Mouse (Mus musculus) cortical plate, adult 2 months (tissue): ENCODE measurements around the gene Mmp9. TPM values are rescaled to one million over a fixed set of nuclear protein-coding genes. Genes with fewer than 3 reads are reported as not detected.

Experiments used
- H3K27ac ChIP-seq: fragments of 200-500 bp; 2 replicates; pipeline ENCODE4 v1.5.1; 2012; ENCODE audit warnings: low read length, control low read depth, inconsistent platforms; ENCODE audit not compliant: insufficient read depth
- H3K4me1 ChIP-seq: fragments of 200-500 bp; 2 replicates; pipeline ENCODE4 v1.6.1; 2011; ENCODE audit warnings: low read length; ENCODE audit not compliant: control insufficient read depth, insufficient read depth
- H3K4me3 ChIP-seq: fragments of 200-500 bp; 2 replicates; pipeline ENCODE4 v1.5.1; 2011; ENCODE audit warnings: mild to moderate bottlenecking, low read length, control low read depth; ENCODE audit not compliant: insufficient read depth
- CTCF ChIP-seq: fragments of 200-500 bp; IDR thresholded peaks from 2 replicates; pipeline ENCODE4 v1.5.1; 2011; ENCODE audit warnings: mild to moderate bottlenecking, control low read depth, low read length; ENCODE audit not compliant: insufficient read depth; ENCODE audit errors: extremely low read depth
- POLR2A ChIP-seq: fragments of 200-500 bp; IDR thresholded peaks from 2 replicates; pipeline ENCODE4 v1.6.1; 2011; ENCODE audit warnings: mild to moderate bottlenecking, low read length, control low read depth; ENCODE audit not compliant: insufficient read depth; ENCODE audit errors: extremely low read depth
- polyA plus RNA-seq: library from polyadenylated mRNA; depleted of rRNA; stranded (reverse); fragments of >200 nt; gene quantifications from 2 replicates; pipeline ENCODE4 v1.2.3, GENCODE M21; 2012; rRNA removed

Gene Mmp9
- polyA plus RNA-seq, 1 experiment: 1.5 TPM

DNA sequence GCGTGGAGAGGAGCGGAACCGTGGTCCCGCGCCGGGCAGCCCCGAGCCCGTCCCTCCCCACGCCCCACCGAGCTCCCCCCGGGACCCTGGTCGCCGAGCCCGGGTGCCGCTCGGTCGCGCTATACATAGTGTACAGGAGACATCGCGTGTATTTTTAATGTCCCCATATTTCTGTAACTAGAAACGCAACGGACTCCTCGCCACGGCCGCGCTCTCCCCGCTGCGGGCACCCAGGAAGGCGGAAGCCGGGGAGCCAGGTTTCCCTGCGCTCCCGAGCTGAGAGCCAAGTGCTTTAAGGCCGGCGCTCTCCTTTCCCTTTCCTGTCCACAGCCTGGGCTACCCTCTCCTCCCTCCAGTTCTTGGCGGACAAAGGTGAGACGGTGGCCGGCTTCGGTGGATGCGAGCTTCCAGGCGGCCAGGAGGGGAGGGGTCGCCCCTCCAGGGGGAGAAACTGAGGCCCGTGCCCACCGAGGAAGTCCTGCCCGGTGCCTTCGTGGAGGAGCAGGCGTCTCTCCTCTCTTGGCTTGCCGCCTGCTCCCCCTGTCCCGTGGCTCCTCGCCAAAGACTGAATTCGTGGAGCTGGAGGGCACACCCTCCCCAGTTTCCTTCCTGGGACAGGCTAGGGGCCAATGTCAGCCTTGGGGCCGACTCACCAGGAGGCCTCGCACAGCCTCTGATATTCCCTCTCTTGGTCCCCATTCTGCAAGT is 57.3 kb downstream of the Mmp9 start:
- H3K4me1 ChIP-seq: peaks cover 2% of the 10 kb centered on the region
- H3K4me3 ChIP-seq: no peak overlapping the region
- peak overlapping the region; percentile 57 for H3K27ac ChIP-seq
- TF ChIP-seq CTCF (no peak), POLR2A (no peak)

DNA sequence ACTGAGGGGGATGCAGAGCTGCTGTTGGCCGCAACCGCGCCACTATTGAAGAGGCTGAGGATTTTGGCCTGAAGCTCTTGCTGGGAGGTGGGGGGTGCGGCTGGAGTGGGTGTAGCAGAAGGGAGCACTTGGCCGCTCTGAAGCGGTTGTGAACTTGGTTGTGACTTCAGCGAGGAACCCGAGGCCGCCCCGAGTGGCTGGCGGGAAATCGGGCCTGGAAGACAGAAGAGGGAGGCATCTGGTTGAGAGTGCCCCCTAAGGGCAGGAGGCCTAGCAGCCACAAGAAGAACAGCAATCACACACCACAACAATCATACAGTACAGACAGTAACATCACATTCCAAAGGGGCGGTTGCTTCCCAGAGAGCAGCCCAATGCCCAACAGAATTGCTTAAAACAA is 61.4 kb downstream of the Mmp9 start:
- Histone ChIP-seq H3K4me1 (no peaks in the 10 kb centered on the region; the same call in 1 of the 2 replicates), H3K27ac (no peak overlapping the region), H3K4me3 (no peak overlapping the region)
- TF ChIP-seq POLR2A: no peak
- TF ChIP-seq CTCF: 0 out of 2 replicates have a peak, but pooled peaks have one; percentile 10

- TF ChIP-seq CTCF (no peak), POLR2A (no peak)
- Histone ChIP-seq H3K4me3 (no peak overlapping the region), H3K27ac (no peak overlapping the region)
These were observed 62.5 kb downstream of the Mmp9 start for GRCm38 (mm10) chr2:165003108-165003507.

GRCm38 (mm10) chr2:165004237-165004636 is 63.7 kb downstream of the Mmp9 start:
- Histone ChIP-seq H3K27ac (no peak overlapping the region), H3K4me3 (no peak overlapping the region), H3K4me1 (no peaks in the 10 kb centered on the region)
- TF ChIP-seq CTCF: no peak

More at GRCm38 (mm10) chr2:165003108-165003507, 62.5 kb downstream of the Mmp9 start:
- no peaks in the 10 kb centered on the region for H3K4me1 ChIP-seq

Other genes starting within 250 kb of the Mmp9 start
- not detected in 2 replicates for gene Spint4, start 242.3 kb upstream of the Mmp9 start, polyA plus RNA-seq
- not detected in 2 replicates for gene Spint5, start 225.5 kb upstream of the Mmp9 start, polyA plus RNA-seq
- gene Wfdc3, start 194.8 kb upstream of the Mmp9 start, polyA plus RNA-seq: 2.4 and 2.6 TPM in 2 replicates
- gene Dnttip1, start 194.8 kb upstream of the Mmp9 start, polyA plus RNA-seq: 35.5 and 36.4 TPM in 2 replicates
- gene Ube2c, start 170.9 kb upstream of the Mmp9 start, polyA plus RNA-seq: 1.4 and 3.0 TPM in 2 replicates
- gene Tnnc2, start 160.8 kb upstream of the Mmp9 start, polyA plus RNA-seq: 1.3 and 1.6 TPM in 2 replicates
- 55.7 and 64.2 TPM in 2 replicates for gene Snx21, start 155.0 kb upstream of the Mmp9 start, polyA plus RNA-seq
- 29.8 and 30.3 TPM in 2 replicates for gene Acot8, start 135.9 kb upstream of the Mmp9 start, polyA plus RNA-seq
- gene Zswim3, start 135.7 kb upstream of the Mmp9 start, polyA plus RNA-seq: 7.2 and 7.6 TPM in 2 replicates
- 17.0 and 17.3 TPM in 2 replicates for gene Zswim1, start 118.1 kb upstream of the Mmp9 start, polyA plus RNA-seq
- 0.23 and 0.66 TPM in 2 replicates for gene Spata25, start 112.2 kb upstream of the Mmp9 start, polyA plus RNA-seq
- gene Ctsa, start 107.9 kb upstream of the Mmp9 start, polyA plus RNA-seq: 200 and 204 TPM in 2 replicates
- gene Neurl2, start 107.3 kb upstream of the Mmp9 start, polyA plus RNA-seq: 5.0 and 5.2 TPM in 2 replicates
- 172 and 186 TPM in 2 replicates for gene Pltp, start 83.1 kb upstream of the Mmp9 start, polyA plus RNA-seq
- gene Pcif1, start 61.5 kb upstream of the Mmp9 start, polyA plus RNA-seq: 39.1 and 41.7 TPM in 2 replicates
- 29.1 and 30.2 TPM in 2 replicates for gene Zfp335, start 29.0 kb upstream of the Mmp9 start, polyA plus RNA-seq
- 396 and 421 TPM in 2 replicates for gene Slc12a5, start 20.0 kb downstream of the Mmp9 start, polyA plus RNA-seq
- gene Ncoa5, start 94.1 kb downstream of the Mmp9 start, polyA plus RNA-seq: 48.0 and 53.1 TPM in 2 replicates
- gene Cd40, start 114.8 kb downstream of the Mmp9 start, polyA plus RNA-seq: 2.0 TPM in 2 replicates
- gene 1700025C18Rik, start 150.0 kb downstream of the Mmp9 start, polyA plus RNA-seq: not detected in 2 replicates